Mouse (Mus musculus): ENCODE measurements at regions not wholly inside any gene's neighbourhood (a gene's known extent, or its start where the extent isn't known, plus 50 kb on each side); places are given as distances from the start of the nearest gene placed in this dataset.

DNA sequence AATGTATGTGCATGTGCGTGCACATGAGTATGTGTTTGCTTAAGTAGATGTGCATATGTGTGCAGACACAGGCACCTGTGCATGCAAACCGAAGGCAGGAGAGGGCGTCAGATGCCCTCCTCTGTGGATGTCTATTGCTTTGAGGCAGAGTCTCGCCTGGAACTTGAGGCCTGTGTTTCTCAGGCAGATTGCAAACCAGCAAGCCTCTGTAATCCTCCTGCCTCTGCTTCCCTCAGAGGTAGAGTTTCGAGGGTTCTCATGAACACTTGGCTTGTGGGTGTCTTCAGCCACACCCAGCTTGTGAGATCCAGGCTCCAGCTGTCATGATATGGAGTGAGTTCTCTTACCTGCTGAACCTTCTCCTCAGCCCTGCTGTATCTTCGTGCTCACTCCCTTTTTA lies 134.4 kb downstream of the Rchy1 start:
- DNase-seq (ENCODE audit: low spot score in 2 of 2), result no peak

DNA sequence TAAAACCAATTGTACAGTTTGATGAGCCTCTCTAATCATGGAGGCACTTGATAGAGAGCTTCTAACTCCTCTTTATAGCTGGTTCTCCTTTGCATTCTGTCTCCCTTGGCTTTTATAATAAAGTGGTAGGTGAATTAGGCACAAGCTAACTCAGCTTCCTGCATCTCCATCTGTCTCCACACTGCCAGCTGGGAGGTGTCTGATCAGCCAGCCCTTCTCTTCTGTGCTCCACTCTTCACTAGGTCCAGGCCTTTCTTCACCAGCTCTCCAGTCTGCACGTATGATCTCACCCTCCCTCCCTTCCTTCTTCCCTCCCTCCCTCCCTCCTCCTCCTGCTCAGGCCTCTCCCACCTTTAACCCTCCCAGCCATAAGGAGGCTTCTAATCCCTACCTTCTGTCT lies 136.2 kb downstream of the Rchy1 start:
- no peak for DNase-seq (ENCODE audit: low spot score in 2 of 2)

DNA sequence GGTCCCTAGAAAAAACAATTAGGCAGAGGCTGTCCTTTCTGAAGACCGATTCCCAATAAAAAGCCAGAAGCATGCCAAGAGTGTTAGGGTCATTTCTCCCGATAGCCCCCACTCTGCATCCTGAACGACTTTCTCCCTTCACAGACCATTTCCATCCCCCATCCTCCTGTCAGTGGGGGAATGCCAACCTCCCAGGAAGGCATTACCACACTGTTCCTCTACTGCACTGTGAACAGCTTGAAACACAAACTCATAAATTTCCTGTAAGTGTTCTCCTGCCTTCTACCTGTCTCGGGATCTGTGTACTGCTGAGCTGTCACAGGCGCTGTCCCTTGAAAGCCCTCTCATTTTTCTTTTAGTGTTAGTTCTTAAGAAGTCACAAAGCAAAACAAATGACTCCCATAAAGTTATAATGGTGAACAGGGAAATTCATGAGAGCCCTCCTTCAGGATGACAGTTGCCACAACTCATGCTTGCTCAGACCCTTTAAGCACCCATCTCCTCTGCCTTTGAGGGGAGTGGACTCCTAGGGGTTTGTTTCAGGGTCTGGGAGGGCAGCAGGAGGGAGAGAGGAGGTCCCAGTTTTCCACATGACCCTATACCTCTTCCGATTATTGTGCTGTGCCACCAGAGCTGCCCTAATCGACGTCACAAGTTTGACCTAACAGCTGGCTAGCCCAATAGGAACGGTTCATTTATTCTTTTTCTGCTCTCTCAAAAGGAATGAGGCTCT lies 139.9 kb downstream of the Rchy1 start:
- DNase-seq (ENCODE audit: low spot score in 2 of 2), result no peak

DNA sequence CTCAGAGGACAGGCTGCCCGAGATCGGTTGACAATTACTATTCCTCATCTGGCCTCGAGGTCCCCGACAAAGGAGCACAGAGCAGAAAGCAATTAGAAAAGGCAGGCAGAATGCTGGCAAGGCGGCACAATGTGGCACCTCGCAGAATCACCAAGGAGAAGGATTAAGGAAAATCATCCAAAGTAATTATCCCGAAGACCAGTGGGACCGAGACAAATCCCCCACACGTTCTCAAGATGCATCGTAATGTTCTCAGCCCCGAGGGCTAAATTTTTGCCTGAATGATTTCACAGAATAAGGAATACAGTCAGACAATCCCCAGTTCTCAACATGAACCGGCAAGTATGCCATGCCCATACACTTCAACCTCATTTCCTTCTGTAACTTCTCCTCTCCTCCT lies 144.1 kb downstream of the Rchy1 start:
- DNase-seq (ENCODE audit: low spot score in 2 of 2), result no peak

DNA sequence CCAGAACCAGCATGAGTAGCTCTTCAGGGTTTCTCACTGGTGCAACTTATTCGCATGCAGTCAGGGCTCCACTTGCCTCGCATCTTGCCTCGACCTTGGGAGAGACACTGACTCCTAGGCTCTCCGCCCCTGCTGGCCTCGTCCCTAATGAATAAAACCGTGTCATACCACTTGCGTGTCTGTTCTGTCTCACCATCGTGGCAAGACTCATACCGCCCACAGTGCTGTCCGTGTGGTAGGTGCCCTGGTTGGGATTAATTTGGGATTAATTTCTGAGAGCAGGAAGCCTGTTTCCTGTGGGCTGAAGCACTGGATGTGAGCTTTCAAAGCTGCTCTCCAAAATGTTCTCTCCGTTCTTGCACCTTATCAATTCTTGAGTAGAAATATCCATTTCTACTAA lies 144.7 kb downstream of the Rchy1 start:
- no peak for DNase-seq (ENCODE audit: low spot score in 2 of 2)

DNA sequence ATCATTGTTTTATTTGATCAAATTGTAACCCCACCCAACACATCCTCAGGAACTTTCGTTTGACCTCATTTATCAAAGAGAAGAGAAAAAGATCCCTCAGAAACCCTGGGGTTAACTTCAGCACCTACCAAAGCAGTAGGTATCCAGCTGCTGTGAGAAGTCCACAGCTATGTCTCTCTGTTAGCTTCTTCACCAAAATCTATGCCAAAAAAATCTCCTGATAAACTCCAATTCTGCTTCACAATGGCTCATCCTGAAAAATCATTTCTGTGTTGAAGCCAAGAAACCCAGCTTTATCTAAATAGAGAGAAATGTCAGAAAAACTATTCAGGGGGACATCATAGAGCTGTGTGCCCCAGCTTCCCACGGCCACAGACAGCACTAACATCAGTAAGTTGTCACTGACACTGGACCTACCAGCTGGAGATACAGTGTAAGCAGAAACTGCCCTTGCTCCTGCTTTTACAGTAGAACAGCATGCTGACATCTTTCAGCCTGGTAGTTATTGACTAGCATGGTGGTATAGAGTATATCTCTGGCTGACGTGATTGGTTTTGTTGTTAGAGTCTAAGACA lies 146.4 kb downstream of the Rchy1 start:
- no peak for DNase-seq (ENCODE audit: low spot score in 2 of 2)

DNA sequence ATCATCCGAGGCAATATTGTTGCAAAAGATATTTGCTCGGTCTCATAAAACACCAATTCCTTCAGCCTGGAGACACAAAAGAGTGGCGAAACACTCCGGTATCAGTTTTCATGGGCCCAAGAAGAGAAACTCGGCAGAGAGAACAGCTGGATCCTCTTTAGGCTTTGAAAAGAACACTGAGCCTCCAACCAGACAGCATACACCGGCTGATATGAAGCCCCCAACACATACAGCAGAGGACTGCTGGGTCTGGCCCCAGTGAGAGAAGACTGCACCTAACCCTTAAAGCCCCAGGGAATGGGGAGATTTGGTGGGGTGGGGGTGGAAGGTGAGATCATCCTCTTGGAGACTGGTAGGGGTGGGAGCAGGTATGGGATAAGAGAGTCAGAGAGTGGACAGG lies 147.9 kb downstream of the Rchy1 start:
- no peak for DNase-seq (ENCODE audit: low spot score in 2 of 2)

GRCm38 (mm10) chr5:91814417-91814762 lies 148.5 kb downstream of the Rchy1 start:
- DNase-seq (ENCODE audit: low spot score in 2 of 2), result no peak

GRCm38 (mm10) chr5:91813547-91814416 lies 149.1 kb downstream of the Rchy1 start:
- no peak for DNase-seq (ENCODE audit: low spot score in 2 of 2)

- no peak for DNase-seq (ENCODE audit: low spot score in 2 of 2)
These were observed 155.5 kb downstream of the Rchy1 start for GRCm38 (mm10) chr5:91807070-91808065.

DNA sequence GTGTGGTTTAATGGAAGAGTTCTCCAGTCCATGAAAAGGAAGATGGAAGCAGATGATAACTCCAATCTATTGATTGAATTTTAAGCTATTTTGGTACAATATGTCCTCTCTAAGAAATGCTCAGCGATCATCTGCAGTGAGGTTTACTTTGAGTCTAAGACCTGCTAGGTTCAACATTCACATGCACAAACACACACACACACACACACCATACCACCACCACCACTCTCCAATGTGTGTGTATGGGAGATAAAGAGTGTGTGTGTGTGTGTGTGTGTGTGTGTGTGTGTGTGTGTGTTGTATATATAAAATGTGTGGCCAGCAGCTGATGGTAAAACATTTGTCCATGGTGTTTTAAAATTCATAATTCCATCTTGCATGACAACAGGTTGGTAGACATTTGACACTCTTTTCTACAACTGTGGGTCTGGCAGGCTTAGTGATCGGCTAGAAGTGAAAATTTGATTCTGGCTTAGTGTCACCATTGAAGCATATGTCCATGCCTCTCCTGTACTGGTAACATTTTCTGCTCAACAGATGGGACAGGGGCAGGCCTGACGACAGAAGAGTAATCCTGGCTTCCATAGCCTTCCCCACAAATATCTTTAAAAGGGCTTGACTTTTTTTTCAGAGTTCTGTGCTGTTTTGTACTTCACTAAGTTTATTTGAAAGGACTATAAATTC lies 161.4 kb downstream of the Rchy1 start:
- no peak for DNase-seq (ENCODE audit: low spot score in 2 of 2)

GRCm38 (mm10) chr5:91797362-91797761 lies 165.5 kb downstream of the Rchy1 start:
- no peak for DNase-seq (ENCODE audit: low spot score in 2 of 2)

DNA sequence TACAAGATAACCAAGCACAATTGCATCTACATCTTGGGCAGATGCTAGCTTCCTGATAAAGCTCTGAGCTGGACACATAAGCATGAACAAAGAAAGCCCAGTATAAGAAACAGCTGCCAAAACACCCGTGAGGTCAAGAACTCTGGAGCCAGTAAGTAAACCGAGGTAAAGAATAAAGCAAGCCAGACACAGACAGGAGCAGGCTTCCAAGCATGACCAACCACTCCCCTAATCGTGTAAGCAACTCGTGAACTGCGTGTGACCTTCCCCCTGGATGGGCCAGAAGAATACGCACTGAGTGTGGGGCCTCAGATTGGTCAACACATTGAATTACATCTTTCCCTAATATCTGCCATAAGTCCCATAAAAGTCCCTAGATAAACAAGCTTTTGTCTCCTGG lies 170.1 kb downstream of the Rchy1 start:
- DNase-seq (ENCODE audit: low spot score in 2 of 2), result no peak

DNA sequence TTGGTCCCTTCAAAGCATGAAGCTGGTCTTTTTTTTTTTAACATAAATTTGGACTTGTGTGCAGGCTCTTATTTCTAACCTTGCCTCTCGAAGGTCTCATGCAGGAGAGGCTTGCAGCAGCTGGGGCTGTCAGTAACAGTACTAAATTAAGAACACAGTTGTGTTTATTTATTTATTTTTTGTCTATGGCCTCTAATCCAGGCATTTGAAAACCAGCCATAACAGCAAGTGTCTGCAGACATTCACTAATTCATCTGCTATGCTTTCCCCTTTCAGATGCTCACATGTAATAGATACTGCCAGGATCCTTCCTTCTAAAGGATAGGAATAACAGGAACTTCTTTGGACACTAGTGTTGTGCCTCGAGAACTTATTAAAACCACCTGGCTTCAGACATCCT lies 172.5 kb downstream of the Rchy1 start:
- no peak for DNase-seq (ENCODE audit: low spot score in 2 of 2)

DNA sequence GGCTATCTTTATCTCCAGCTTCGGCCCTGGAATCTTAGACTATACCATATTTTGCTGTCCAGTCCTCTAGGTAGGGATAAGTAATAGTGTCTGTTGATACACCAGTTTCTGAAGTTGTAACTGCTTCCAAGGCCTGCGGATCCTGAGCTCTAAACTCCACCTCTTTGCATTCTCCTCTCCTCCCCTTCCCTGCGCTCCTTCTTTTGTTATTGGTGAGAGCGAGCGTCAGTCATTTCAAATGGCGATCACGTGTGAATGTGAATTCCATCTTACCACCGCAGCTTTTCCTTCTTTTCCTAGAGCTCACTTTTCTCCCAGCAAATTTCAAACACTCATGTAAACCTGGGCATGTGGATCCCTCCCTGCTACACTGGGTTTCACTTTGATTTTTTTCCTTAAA lies 178.9 kb downstream of the Rchy1 start:
- DNase-seq (ENCODE audit: low spot score in 2 of 2), result no peak

DNA sequence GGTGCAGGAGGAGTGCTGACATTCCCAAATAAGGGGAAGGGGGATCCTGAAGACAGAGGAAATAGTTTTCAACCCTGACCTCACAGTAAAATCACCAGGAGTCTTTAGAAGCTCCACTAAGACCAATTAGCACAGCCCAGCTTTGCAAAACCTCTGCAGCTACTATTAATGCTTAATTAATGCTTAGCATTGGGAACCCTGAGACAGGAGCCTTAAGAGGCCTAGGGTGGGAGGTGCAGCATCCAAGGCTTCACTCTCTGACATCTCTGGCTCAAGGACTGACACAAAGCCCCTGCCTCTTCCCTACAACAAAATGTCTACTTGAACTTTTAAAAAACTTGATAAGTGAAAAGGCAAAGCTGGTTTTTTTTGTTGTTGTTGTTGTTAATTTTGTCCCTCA lies 185.9 kb downstream of the Rchy1 start:
- DNase-seq (ENCODE audit: low spot score in 2 of 2), result no peak

- DNase-seq (ENCODE audit: low spot score in 2 of 2), result no peak
These were observed 188.8 kb downstream of the Rchy1 start for GRCm38 (mm10) chr5:91774065-91774464.

GRCm38 (mm10) chr5:91767886-91768285 lies 195.0 kb downstream of the Rchy1 start:
- DNase-seq (ENCODE audit: low spot score in 2 of 2), result no peak

GRCm38 (mm10) chr5:91767060-91767459 lies 195.8 kb downstream of the Rchy1 start:
- DNase-seq (ENCODE audit: low spot score in 2 of 2), result no peak

DNA sequence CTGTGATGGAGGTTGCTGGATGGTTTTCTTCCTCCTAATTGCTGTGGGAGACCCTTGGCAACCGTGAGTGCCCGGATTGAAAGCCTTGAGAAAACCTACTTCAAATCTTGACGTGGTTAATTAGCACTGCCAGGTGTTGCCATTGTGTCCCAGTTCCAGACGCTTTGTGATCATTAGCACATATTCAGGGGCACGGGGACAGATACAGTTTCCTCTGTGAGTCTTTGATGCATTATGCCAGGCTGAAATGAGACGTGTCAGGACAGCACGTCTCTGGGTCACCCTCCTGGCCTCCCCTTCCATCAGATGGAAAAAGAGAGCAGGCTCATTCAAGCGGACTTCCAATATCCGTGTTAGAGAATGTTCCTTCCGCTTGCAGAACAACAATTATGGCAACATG lies 198.2 kb downstream of the Rchy1 start:
- no peak for DNase-seq (ENCODE audit: low spot score in 2 of 2)

DNA sequence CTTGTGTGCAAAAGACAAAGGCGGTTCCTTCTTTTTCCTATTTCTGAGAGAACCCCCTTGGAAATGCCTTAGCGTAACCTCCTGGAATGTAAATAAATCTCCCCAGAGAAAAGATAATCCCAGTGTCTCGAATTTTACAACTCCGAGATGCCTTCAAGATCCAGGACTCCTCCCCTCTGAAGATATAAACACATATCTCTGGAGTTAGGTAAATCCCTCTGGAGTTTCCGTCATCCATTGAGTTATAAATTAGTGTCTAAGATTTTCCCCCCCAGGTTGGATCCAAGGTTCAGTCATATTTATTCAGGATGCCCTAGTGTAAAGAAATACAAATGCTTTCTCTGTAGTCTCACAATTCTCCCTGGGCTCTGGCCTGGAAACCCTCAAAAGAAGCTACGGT lies 200.3 kb downstream of the Rchy1 start:
- no peak for DNase-seq (ENCODE audit: low spot score in 2 of 2)
